Mouse (Mus musculus): ENCODE results near the gene Aamp. TPM values are rescaled to one million over a fixed set of nuclear protein-coding genes. Genes with fewer than 3 reads are reported as not detected.
A peak's percentile ranks its signal among the peaks of the same experiment; 100 is the strongest.

Aamp gene
- total and polyA plus RNA-seq, 3 experiments: 63.5 to 265 (median 127) TPM

GRCm38 (mm10) chr1:74281372-74281771 is 3.2 kb downstream of the Aamp start:
- H3K9me3 ChIP-seq (replicated peaks): no peaks in the 10 kb centered on the region
- H3K27me3 ChIP-seq (ENCODE audit: insufficient read depth, low read length): peaks cover 24% of the 10 kb centered on the region
- ATAC-seq (ENCODE audit: extremely low read depth, insufficient number of reproducible peaks, low FRiP score, poor library complexity, severe bottlenecking): no peak
- no peak for DNase-seq (ENCODE audit: low spot score)
- TF ChIP-seq GATA1 (IDR thresholded peaks at IDR 0.05; ENCODE audit: borderline replicate concordance, low read length): no peak
- peaks cover 76% of the 10 kb centered on the region for H3K4me1 ChIP-seq (ENCODE audit: insufficient read depth, low read depth, low read length)
- H3K4me3 ChIP-seq (ENCODE audit: low read depth, low read length): no peak overlapping the region
- peaks cover 54% of the 10 kb centered on the region for H3K36me3 ChIP-seq (replicated peaks)

- TF ChIP-seq GATA1 (IDR thresholded peaks at IDR 0.05; ENCODE audit: borderline replicate concordance, low read length) (no peak), CTCF (IDR thresholded peaks at IDR 0.05; ENCODE audit: low read depth, low read length) (no peak), TAL1 (conservative IDR thresholded peaks at IDR 0.05; ENCODE audit: low read depth, low read length) (no peak), POLR2AphosphoS5 (IDR thresholded peaks at IDR 0.05; ENCODE audit: insufficient replicate concordance, low read depth, low read length) (no peak), GATA2 (IDR thresholded peaks at IDR 0.05; ENCODE audit: borderline replicate concordance, low read depth, low read length) (no peak)
- no peak for ATAC-seq (ENCODE audit: extremely low read depth, insufficient number of reproducible peaks, low FRiP score, poor library complexity, severe bottlenecking)
- peaks cover 71% of the 10 kb centered on the region for H3K4me1 ChIP-seq (ENCODE audit: insufficient read depth, low read depth, low read length)
- no peaks in the 10 kb centered on the region for H3K9me3 ChIP-seq (replicated peaks)
- H3K36me3 ChIP-seq (replicated peaks): peaks cover 53% of the 10 kb centered on the region
- no peak overlapping the region for H3K4me3 ChIP-seq (ENCODE audit: low read depth, low read length)
- no peak for DNase-seq (ENCODE audit: low spot score)
- peaks cover 30% of the 10 kb centered on the region for H3K27me3 ChIP-seq (ENCODE audit: insufficient read depth, low read length)
Measured at GRCm38 (mm10) chr1:74280591-74281325, 3.8 kb downstream of the Aamp start.

DNA sequence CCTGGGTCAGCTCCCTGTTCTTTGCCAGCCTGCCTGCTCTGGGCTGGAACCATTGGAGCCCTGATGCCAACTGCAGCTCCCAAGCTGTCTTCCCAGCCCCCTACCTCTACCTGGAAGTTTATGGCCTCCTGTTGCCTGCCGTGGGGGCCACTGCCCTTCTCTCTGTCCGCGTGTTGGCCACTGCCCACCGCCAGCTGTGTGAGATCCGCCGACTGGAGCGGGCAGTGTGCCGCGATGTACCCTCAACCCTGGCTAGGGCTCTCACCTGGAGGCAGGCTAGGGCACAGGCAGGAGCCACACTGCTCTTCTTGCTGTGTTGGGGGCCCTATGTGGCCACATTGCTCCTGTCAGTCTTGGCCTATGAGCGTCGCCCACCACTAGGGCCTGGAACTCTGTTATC is 5.5 kb downstream of the Aamp start:
- ATAC-seq (ENCODE audit: extremely low read depth, insufficient number of reproducible peaks, low FRiP score, poor library complexity, severe bottlenecking): no peak
- peak overlapping the region; percentile 16 for H3K4me3 ChIP-seq (ENCODE audit: low read depth, low read length)

GRCm38 (mm10) chr1:74278538-74278937 is 6.0 kb downstream of the Aamp start, which contains the start of gene Gpbar1:
TSS of gene Gpbar1 (plus strand) at chr1:74278550.
- Histone ChIP-seq H3K4me1 (ENCODE audit: insufficient read depth, low read depth, low read length) (peaks cover 58% of the 10 kb centered on the region), H3K9me3 (replicated peaks) (no peaks in the 10 kb centered on the region), H3K27me3 (ENCODE audit: insufficient read depth, low read length) (peaks cover 48% of the 10 kb centered on the region), H3K4me3 (ENCODE audit: low read depth, low read length) (peak within 1 kb of the TSS; percentile 16), H3K36me3 (replicated peaks) (peaks cover 50% of the 10 kb centered on the region)
- ATAC-seq (ENCODE audit: extremely low read depth, insufficient number of reproducible peaks, low FRiP score, poor library complexity, severe bottlenecking) (no peak), DNase-seq (ENCODE audit: low spot score) (no peak)
- TF ChIP-seq TAL1 (conservative IDR thresholded peaks at IDR 0.05; ENCODE audit: low read depth, low read length) (no peak), POLR2AphosphoS5 (IDR thresholded peaks at IDR 0.05; ENCODE audit: insufficient replicate concordance, low read depth, low read length) (no peak), CTCF (IDR thresholded peaks at IDR 0.05; ENCODE audit: low read depth, low read length) (no peak), GATA1 (IDR thresholded peaks at IDR 0.05; ENCODE audit: borderline replicate concordance, low read length) (no peak), GATA2 (IDR thresholded peaks at IDR 0.05; ENCODE audit: borderline replicate concordance, low read depth, low read length) (no peak)

More for the DNA sequence above, 5.5 kb downstream of the Aamp start:
- no peak for DNase-seq (ENCODE audit: low spot score)
- Histone ChIP-seq H3K4me1 (ENCODE audit: insufficient read depth, low read depth, low read length) (peaks cover 63% of the 10 kb centered on the region), H3K27me3 (ENCODE audit: insufficient read depth, low read length) (peaks cover 48% of the 10 kb centered on the region), H3K36me3 (replicated peaks) (peaks cover 53% of the 10 kb centered on the region), H3K9me3 (replicated peaks) (no peaks in the 10 kb centered on the region)
- TF ChIP-seq GATA1 (IDR thresholded peaks at IDR 0.05; ENCODE audit: borderline replicate concordance, low read length) (no peak), CTCF (IDR thresholded peaks at IDR 0.05; ENCODE audit: low read depth, low read length) (no peak), POLR2AphosphoS5 (IDR thresholded peaks at IDR 0.05; ENCODE audit: insufficient replicate concordance, low read depth, low read length) (no peak), GATA2 (IDR thresholded peaks at IDR 0.05; ENCODE audit: borderline replicate concordance, low read depth, low read length) (no peak), TAL1 (conservative IDR thresholded peaks at IDR 0.05; ENCODE audit: low read depth, low read length) (no peak)

DNA sequence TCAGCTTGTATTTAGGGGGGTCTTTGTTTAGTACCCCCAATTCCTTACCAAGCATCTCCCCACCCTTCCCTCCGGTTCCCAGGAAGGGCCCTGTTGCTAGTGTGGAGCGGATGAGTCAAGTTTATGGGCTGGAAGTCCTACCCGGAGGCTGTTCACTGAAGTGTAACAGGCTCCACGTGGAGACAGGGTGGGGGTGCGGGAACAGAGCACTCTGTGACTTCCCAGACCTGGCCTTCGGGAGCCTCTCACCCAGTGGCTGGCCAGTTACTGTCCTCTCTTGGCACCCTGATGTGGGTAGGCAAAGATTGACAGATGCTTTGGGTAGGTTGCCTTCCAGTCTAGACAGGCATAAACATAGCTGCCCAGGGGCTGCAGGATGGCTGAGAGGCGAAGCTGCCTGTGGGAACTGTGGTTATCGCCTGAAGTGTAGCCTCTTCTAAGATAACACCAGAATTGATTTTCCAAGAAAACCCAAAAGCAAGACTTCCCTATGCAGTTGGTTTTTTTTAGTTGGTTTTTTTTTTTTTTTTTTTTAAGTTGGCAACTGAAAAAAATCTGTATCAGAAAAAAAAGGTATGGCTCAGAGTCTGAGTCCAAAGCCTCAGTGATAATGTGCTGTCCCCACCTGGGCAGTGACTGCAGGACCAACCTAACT is 6.5 kb downstream of the Aamp start:
- peak overlapping the region; percentile 11; the same call in 1 of the 2 replicates for H3K4me3 ChIP-seq (ENCODE audit: low read depth, low read length)
- peaks cover 54% of the 10 kb centered on the region for H3K4me1 ChIP-seq (ENCODE audit: insufficient read depth, low read depth, low read length)
- peak; percentile 39 for DNase-seq (ENCODE audit: low spot score)
- H3K27me3 ChIP-seq (ENCODE audit: insufficient read depth, low read length): peaks cover 48% of the 10 kb centered on the region
- peak; percentile 58; the same call in 1 of the 2 replicates for ATAC-seq (ENCODE audit: extremely low read depth, insufficient number of reproducible peaks, low FRiP score, poor library complexity, severe bottlenecking)
- peaks cover 47% of the 10 kb centered on the region for H3K36me3 ChIP-seq (replicated peaks)
- TF ChIP-seq TAL1 (conservative IDR thresholded peaks at IDR 0.05; ENCODE audit: low read depth, low read length): peak; percentile 21; the same call in 1 of the 2 replicates
- TF ChIP-seq GATA2 (IDR thresholded peaks at IDR 0.05; ENCODE audit: borderline replicate concordance, low read depth, low read length): no peak
- no peaks in the 10 kb centered on the region for H3K9me3 ChIP-seq (replicated peaks)

GRCm38 (mm10) chr1:74277041-74277440 is 7.5 kb downstream of the Aamp start:
- Histone ChIP-seq H3K4me1 (ENCODE audit: insufficient read depth, low read depth, low read length) (peaks cover 46% of the 10 kb centered on the region), H3K4me3 (ENCODE audit: low read depth, low read length) (no peak overlapping the region), H3K27me3 (ENCODE audit: insufficient read depth, low read length) (peaks cover 48% of the 10 kb centered on the region), H3K9me3 (replicated peaks) (no peaks in the 10 kb centered on the region), H3K36me3 (replicated peaks) (peaks cover 37% of the 10 kb centered on the region)
- ATAC-seq (ENCODE audit: extremely low read depth, insufficient number of reproducible peaks, low FRiP score, poor library complexity, severe bottlenecking) (no peak), DNase-seq (ENCODE audit: low spot score) (no peak)
- TF ChIP-seq POLR2AphosphoS5 (IDR thresholded peaks at IDR 0.05; ENCODE audit: insufficient replicate concordance, low read depth, low read length): no peak
- no peak for TF ChIP-seq CTCF (IDR thresholded peaks at IDR 0.05; ENCODE audit: low read depth, low read length)
- no peak for TF ChIP-seq TAL1 (conservative IDR thresholded peaks at IDR 0.05; ENCODE audit: low read depth, low read length)
- TF ChIP-seq GATA2 (IDR thresholded peaks at IDR 0.05; ENCODE audit: borderline replicate concordance, low read depth, low read length): no peak
- no peak for TF ChIP-seq GATA1 (IDR thresholded peaks at IDR 0.05; ENCODE audit: borderline replicate concordance, low read length)

Data from G1E (cell line).